Mouse (Mus musculus) layer of hippocampus, adult 9-11 months (tissue): ENCODE measurements at regions not wholly inside any gene's neighbourhood (a gene's known extent, or its start where the extent isn't known, plus 50 kb on each side); places are given as distances from the start of the nearest gene placed in this dataset.

Source experiments
- DNase-seq: peaks from one replicate; pipeline ENCODE4 v3.0.0; 2022

DNA sequence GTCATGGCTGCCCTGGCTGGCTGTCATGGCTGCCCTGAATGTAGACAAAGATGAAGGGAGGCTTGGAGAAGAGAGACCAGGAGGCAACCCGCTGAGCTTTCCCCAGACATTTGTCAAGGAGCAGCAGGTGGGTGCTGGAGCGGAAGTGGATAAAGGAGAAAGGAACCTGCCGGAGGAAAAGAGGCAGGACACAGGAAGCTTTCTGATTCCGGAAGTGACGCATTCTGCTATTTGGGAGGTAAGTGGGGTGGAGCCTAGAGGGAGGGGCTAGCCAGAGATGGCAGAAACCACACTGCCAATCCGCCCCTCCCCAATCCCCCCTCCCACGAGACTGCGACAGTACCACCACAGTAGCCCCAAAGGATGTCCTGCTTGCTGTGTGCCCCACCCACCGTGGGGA, 80.1 kb downstream of the Gm572 start:
- DNase-seq, result no peak

DNA sequence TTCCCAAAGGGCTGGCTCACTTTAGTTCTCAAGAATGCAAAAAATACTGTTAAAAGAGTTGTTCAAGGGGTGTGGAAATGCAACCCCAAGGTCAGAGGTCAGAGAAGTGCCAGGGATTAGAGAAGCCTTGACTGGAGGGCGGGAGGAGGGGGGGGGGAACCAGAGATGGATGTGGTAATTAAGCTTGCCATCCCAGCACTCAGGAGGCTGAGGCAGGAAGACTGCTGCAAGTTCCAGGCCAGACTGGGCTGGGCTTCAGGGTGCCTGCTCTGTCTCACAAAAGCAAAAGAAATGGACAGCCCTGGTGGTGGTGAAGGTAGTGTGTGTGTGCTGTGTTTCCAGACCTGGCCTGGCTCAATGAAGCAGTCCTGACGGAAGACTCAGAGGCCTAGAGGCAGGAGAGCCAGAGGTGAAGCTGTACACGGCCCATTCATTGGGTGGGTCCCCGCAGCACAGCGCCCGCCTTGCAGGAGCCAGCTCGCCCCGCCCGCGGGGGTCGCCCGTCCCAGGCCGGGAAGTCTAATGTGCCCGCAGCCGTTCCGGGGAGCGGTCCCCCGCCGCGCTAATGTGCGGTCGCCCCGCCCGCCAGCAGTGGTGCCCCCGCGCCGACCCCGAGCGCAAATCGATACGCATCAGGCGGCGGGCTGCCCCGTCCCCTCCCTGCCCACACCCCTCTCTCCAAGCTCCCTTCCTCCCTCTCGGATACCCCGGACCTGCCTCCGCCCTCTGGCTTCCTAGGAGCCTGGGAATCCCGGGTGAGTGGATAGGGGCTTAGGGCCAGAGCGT, 80.1 kb upstream of the Casz1 start:
- DNase-seq, result no peak

DNA sequence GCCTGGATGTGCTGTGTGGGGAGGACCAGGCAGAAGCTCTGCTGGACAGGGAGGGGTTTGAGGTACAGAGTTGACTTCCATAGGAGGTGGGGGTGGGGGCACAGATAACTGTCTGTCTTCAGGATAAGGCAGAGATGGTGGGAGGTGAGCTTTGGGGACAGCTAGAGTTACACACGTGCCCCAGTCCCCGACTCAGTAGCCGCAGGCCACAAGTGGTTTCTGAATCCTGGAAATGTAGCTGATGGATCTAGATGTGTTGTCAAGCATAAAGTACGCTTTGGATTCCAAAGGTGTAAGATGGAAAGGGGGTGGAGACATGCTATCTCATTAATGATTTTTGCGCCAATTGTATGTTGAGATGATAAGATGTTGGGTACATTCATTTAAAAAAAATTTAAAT, 75.4 kb upstream of the Casz1 start:
- no peak for DNase-seq

DNA sequence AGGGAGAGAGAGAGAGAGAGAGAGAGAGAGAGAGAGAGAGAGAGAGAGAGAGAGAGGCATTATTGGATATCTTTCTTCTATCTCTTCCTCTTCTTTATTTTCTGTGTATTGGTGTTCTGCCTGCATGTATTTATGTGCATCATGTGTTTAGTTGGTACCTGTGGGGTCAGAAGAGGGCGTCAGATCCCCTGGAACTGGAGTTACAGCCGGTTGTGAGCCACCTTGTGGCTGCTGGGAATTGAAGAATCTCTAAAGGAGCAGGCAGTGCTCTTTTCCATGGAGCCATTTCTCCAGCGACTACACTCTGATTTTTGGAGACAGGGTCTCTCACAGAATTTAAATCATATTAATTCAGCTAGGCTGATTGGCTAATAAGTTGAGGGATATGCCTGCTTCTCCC, 72.6 kb upstream of the Casz1 start:
- DNase-seq, result no peak

DNA sequence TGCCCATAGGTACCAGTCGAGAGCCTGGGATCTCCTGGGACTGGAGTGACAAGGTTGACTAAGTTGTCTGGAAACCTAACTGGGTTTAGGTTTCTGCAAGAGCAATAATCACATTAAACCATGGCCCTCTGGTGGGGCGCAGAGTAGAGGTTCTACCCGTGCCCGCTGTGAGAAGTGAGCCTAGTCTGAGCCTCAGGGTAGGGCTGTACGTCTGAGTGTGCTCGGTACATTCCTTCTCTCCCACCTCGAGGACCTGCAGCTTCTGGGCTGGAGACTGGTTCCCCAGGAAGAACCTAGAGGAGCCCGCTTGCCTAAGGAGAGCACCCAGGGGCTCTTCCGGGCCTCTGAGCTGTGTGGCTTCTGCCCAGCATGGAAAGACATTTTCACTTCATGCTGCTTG, 70.2 kb upstream of the Casz1 start:
- no peak for DNase-seq

DNA sequence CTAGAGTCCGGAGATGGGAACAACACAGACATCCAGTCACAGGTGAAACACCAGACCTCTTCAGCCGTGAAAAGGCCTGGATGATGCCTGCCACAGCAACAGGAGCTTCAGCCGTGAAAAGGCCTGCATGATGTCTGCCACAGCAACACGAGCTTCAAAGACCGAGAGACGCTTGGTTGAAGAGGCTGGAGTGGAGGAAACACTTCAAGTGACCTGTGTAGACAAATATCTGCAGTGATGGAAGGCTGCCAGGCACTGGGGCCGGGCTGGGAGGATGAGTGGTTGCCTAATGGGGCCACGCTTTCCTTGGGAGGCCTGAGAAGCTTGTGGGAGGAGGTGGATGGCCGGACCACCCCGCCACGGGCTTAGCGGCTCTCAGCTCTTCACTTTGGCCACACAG, 69.7 kb upstream of the Casz1 start:
- no peak for DNase-seq

DNA sequence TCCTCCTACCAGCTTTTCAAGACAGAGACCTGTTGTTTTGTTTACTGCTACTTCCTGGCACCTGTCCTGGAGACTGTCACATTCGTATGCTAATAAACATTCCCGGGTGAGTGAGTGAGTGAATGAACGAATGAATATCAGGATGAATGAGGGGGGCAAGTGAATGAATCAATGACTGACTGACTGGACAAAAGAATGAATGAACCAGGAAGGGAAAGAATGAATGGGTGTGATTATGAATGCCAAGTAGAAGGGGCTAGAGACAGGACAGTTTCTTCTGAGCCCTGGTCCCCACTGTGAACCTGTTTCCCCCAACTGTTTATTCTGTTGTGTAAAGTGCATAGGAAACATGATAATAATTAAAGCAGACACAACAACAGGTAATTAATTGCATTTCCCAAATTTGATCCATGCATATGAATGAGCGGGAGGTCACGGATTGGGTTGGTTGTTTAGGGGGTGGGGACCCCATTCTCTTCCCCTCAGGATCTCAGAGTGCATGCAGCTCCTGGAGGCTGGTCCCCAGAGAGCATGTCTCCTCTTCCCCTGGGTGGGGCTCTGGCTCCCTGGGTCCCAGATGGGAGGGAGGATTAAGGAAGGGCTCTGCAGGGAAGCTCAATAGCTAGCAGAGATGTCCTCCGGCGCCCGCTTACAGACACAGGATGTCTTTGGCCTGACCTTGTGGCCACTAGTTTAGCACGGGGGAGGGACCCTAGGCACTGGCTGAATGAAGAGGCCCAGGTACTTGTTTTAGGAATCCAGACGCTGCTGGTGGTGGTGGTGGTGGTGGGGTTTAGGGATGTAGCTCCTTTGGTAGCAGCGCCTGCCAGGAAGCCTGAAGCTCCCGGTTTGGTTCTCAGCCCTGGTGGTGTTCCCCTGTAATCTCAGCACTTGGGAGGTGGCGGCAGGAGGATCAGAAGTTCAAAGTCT, 65.4 kb upstream of the Casz1 start:
- DNase-seq, result no peak

DNA sequence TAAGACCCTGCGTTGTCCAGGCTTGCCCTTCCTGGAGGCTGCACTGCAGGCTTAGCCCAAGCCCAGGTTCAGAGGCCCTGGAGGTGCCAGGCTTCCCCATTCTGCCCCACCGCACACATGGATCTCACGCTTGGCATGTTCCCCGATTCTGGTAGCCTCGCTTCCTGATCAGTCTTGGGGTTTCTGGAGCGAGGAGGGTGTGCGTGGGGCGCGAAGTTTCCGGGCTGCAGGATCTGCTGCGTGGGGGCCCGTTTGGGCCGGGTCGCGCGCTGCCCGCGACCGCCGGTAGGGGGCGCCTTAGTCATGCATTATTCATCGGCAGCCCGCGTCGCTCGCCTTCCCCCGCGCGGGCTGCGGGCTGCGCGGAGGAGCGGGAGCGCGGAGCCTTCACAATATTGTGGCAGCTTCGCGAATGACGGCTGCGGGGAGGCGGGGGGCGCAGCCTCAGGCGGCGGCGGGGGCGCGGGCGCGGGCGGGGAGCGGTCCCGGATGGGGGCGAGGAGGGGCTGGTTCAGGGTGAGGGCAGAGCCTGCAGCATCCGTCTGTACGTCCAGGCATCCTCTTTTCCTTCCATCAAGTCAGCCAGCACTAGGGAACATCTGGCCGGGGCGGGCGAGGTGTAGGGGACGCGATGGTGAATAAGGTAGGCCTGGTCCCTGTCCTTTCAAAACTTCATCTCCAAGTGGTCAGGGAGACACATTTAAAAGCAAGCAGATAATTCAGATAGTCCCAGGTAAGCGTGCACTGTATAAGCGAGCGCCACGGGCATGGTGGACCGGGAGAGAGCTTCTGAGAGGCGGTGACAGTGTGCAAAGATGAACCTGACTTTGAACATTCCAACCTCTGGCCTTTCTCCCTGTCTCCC, 61.4 kb upstream of the Casz1 start:
- DNase-seq, result peak; percentile 35

DNA sequence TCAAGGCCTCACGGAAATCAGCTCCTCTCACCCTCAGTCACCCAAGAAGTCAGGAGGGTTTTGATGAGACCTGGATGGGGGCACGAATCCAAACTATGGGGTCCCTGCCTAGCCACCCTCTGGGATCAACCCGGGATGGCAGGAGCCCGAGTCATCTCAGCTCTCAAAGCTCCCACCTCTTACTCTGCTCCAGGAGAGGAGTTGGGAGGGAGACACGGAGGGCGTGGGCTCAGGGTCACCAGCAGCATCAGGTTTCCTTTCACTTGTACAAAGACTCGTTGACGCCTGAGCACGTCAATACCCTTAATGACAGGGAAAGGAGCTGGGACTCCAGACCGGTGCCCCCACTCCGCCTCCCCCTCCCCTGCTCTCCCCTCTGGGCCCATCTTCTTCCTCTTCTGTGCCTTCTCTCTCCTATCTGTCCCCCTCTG, 60.8 kb upstream of the Casz1 start:
- no peak for DNase-seq

DNA sequence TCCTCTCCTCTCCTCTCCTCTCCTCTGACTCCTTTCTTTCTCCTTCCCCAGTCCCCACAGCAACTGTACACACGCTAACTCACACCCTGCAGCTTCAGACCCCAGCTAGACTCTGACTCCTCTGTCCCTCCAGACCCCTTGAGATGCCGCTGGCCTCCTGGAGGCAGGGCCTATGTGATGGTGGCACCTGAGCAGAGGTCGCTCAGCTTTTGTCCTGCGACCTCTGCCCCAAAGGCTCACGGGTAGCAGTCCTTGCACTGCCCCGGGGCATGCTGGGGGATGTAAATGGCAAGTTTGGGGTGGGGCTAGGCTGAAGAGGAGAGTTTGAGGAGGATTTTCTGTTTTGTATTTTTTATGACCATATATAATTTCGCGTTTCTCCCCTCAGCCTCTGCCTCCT, 60.2 kb upstream of the Casz1 start:
- DNase-seq, result no peak

DNA sequence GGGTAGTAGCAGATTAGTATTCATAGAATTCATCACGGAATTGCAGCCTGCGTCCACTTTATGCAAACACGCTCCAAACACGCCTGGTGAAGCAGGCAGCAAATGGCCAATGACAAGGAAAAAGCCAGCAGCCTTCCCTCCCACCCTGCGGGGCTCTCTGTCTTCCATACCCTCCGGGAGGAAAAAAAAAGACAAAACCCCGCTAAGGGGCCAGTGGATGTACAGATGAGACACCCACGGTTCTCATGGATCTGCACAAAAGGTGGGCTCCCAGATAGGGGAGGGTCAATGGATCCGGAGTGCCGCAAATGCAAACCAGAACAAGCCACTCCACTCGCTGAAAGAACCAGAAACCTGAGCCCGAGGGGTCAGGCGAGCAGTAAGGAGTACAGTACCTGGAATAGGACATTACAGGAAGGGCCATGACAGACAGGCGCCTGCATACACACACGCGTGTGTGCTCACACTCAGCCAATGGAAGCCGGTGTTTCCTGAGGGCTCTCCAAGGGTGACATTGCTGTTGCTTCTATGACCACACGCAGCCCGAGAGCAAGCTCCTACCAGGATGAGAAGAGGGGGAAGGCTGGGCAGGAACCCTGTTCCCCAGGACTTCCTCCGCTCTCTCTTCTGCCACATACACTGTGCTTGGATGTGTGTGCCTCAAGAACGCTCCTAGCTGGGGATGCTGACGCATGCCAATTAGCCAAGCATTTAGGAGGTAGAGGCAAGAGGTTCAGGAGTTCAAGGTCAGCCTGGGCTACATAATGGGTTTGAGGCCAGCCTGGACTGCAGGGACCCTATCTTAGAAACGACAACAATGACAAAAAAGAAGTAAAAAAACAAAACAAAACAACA, 57.5 kb upstream of the Casz1 start:
- DNase-seq, result no peak

DNA sequence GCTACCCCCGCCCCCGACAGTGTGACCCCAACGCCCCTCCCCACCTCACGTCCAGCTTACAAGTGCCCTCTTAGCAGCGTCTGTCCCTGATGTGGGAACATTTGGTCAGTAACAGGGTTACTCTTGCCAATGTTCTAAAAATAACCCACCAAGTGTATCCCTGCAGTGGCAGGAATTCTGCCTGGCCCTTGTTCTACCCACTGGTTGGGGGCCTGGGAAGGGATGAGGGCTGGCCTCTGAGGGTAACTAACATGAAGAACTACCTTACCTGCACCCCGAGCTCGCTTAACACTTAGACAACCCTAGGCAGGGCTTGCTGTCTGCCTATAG, 56.9 kb upstream of the Casz1 start:
- DNase-seq, result no peak

DNA sequence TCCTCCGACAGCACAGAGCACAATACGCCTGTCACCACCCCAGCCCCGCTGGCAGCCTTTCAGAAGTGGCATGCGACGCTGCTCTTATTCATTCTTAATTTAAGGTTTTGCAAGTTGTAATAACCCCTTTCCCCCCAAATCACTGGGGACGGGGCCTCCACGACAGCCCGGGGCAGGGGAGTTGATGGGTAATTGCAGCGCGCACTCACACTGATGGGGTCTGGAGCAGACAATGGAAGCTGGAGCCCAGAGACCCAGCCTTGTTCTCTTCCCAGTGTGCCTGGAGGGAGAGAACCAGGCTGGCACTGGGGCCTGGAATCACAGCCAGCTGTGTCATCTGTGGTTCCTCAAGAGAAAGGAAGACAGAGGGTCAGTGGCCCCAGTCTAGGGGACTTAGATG, 54.2 kb upstream of the Casz1 start:
- DNase-seq, result no peak

DNA sequence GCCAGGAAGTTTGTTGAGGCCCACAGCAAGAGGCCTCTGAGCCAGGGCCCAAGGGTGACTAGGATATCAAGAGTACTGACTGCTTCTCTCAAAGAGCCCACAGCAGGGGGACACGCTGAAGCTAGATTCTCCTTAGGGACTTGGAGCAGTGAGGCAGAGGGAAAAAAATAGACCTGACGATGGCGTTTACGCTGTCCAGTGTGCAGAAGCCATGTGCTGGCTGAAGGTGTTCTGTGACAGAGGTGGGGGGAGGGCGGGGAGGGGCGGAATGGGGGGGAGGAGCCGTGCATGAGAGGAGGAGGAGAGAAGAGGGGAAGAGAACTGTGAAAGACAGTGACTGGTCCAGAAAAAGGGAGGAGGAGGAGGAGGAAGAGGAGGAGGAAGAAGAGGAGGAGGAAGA, 52.6 kb upstream of the Casz1 start:
- DNase-seq, result no peak

DNA sequence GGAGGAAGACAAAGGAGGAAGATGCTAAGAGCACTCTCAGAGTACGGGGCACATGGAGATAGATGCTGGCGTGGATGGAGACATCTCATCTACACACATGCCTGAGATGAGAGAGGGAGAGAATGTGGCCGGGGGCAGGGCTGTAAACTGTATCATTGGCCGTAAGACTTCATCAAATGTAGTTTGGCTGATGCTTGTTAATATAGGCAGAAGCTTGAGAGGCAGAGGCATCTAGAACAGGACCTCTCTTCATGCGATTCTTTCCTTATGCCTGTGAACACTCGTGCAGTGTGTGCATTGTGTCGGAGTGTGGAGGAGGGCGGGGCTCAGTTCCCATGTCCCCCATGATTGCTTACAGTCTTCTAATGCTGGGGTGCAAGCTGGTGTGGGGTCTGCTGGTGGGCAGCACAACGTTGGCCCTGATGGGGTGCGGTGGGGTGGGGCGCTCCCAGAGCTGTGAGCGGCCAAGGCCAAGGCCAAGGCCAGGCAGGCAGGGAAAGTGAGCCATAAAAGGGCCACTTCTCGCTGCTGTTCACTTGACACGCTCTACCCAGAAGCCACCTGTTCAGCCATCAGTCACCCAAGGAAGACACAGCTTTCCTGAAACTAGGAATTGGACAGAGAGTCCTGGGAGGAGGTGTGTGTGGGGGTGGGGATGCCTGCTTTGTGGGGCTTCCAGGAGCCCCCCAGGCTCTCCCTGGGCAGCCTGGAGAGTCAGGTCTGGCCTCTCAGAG, 51.7 kb upstream of the Casz1 start:
- DNase-seq, result no peak

DNA sequence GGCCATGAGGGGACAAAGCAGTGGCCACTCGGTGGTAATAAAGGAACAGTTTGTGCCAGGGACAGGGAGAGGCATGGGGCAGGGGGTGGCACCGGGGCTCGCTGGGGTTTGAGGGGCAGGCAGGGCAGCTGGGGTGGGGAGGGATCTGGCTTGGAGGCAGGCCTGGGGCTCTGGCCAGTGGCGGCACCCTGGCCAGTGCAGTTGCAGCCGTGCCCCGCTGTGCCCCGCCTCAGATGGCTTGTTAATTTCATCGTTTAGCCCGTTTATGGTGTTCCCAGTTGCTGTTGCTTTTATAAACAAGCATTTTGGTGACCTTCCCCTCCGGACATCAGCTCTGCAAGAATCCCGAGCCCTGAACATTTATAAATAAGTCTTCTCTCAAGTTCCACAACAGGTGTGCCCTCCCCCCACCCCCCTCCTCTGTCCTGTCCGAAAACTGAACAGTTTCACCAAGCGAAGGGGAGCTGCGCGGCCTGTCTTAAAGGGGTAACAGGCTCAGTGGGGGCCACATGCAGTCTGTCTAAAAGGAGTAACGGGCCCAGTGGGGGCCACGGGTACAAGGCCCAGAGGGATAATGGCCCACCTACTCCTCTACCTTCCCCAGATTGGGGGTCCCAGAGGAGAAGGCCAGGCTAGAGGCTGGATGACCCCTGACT, 51.0 kb upstream of the Casz1 start:
- DNase-seq, result no peak

DNA sequence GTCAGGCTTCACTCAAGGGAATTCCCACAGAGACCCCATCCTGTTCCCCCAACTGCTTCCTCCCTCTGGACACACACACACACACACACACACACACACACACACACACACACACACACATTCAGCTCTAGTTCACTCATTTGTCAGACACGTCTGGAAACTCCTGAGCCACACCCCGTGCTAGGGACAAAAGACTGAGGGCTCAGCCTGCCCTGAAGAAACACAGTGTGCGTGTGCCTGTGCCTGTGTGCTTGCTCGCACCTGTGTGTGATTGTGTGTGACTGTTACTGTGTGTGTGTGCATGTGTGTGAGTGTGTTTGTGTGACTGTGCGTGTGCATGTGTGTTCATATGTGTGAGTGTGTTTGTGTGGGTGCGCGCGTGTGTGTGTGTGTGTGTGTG, 50.4 kb upstream of the Casz1 start:
- no peak for DNase-seq
